ENCODE assay signal across 8 mouse cellular contexts in genomic region chr13:12464844-12465243, GRCm38 (mm10). TPM values are rescaled to one million over a fixed set of nuclear protein-coding genes. Genes with fewer than 3 reads are reported as not detected.
DNase-seq lines count a peak whose midpoint lies in the region; ATAC-seq and TF ChIP-seq lines count a peak whose summit lies in the region.

Lgals8 (minus strand) TSS chr13:12464944.

- H3K9me3 ChIP-seq in embryonic facial prominence, embryonic 11.5 days (replicated peaks; ENCODE audit: control insufficient read depth, low read length) = no peaks in the 10 kb centered on the region
- no peaks in the 10 kb centered on the region for H3K9me3 ChIP-seq in embryonic facial prominence, embryonic 10.5 days
- H3K9me3 ChIP-seq in forebrain, embryonic 16.5 days (ENCODE audit: control insufficient read depth, low read length) = no peaks in the 10 kb centered on the region
- no peaks in the 10 kb centered on the region for H3K9me3 ChIP-seq in hindbrain, embryonic 13.5 days
- H3K9me3 ChIP-seq in liver, embryonic 14.5 days (ENCODE audit: control insufficient read depth, low read length) = no peaks in the 10 kb centered on the region

- H3K4me3 ChIP-seq in embryonic facial prominence, embryonic 11.5 days (ENCODE audit: low read depth, low read length) = no peak within 1 kb of the TSS
- no peak within 1 kb of the TSS for H3K4me3 ChIP-seq in embryonic facial prominence, embryonic 10.5 days
- no peak within 1 kb of the TSS for H3K4me3 ChIP-seq in forebrain, embryonic 16.5 days (replicated peaks; ENCODE audit: low read length)
- H3K4me3 ChIP-seq in hindbrain, embryonic 13.5 days = no peak within 1 kb of the TSS
- H3K4me3 ChIP-seq in liver, embryonic 14.5 days (ENCODE audit: insufficient read depth in 1 of 2, low read depth in 2 of 2, low read length in 2 of 2) = no peak within 1 kb of the TSS

- no peak within 1 kb of the TSS for H3K27ac ChIP-seq in embryonic facial prominence, embryonic 11.5 days (replicated peaks; ENCODE audit: low read depth, low read length)
- no peak within 1 kb of the TSS for H3K27ac ChIP-seq in embryonic facial prominence, embryonic 10.5 days (replicated peaks)
- no peak within 1 kb of the TSS for H3K27ac ChIP-seq in forebrain, embryonic 16.5 days (ENCODE audit: low read length)
- H3K27ac ChIP-seq in hindbrain, embryonic 13.5 days = no peak within 1 kb of the TSS
- no peak within 1 kb of the TSS for H3K27ac ChIP-seq in liver, embryonic 14.5 days

- no peak for ATAC-seq in embryonic facial prominence, embryonic 11.5 days (replicated peaks; ENCODE audit: insufficient number of reproducible peaks, low FRiP score, low TSS enrichment, low read depth)
- ATAC-seq in CD4-positive, CD25-positive, alpha-beta regulatory T cell, adult 4 months = no peak
- ATAC-seq in forebrain, embryonic 16.5 days = no peak
- no peak for ATAC-seq in hindbrain, embryonic 13.5 days (ENCODE audit: low FRiP score)
- no peak for ATAC-seq in liver, embryonic 14.5 days (ENCODE audit: insufficient read depth)

- no peak within 1 kb of the TSS for H3K4me2 ChIP-seq in embryonic facial prominence, embryonic 11.5 days (ENCODE audit: low read depth, low read length)
- H3K4me2 ChIP-seq in forebrain, embryonic 16.5 days (ENCODE audit: low read length) = no peak within 1 kb of the TSS
- no peak within 1 kb of the TSS for H3K4me2 ChIP-seq in hindbrain, embryonic 13.5 days
- H3K4me2 ChIP-seq in liver, embryonic 14.5 days (ENCODE audit: low read depth) = no peak within 1 kb of the TSS

- WGBS in embryonic facial prominence, embryonic 11.5 days = 83% methylated on average over 1 of the region's 1 CpGs
- 90% methylated on average over 1 of the region's 1 CpGs for WGBS in embryonic facial prominence, embryonic 10.5 days
- WGBS in forebrain, embryonic 16.5 days = 80% methylated on average over 1 of the region's 1 CpGs
- WGBS in hindbrain, embryonic 13.5 days = 86% methylated on average over 1 of the region's 1 CpGs
- whole genome bisulfite sequencing in liver, embryonic 14.5 days (ENCODE audit: insufficient replicate concordance) = 45% methylated on average over 1 of the region's 1 CpGs

- no peak within 1 kb of the TSS for H3K9ac ChIP-seq in embryonic facial prominence, embryonic 11.5 days (replicated peaks; ENCODE audit: low read length)
- H3K9ac ChIP-seq in forebrain, embryonic 16.5 days (replicated peaks; ENCODE audit: low read depth, low read length) = no peak within 1 kb of the TSS
- no peak within 1 kb of the TSS for H3K9ac ChIP-seq in hindbrain, embryonic 13.5 days
- H3K9ac ChIP-seq in liver, embryonic 14.5 days (replicated peaks) = no peak within 1 kb of the TSS

- no peaks in the 10 kb centered on the region for H3K27me3 ChIP-seq in embryonic facial prominence, embryonic 11.5 days (ENCODE audit: control insufficient read depth, insufficient read depth, low read length)
- H3K27me3 ChIP-seq in embryonic facial prominence, embryonic 10.5 days (replicated peaks; ENCODE audit: low read depth, poor library complexity, severe bottlenecking) = no peaks in the 10 kb centered on the region
- no peaks in the 10 kb centered on the region for H3K27me3 ChIP-seq in forebrain, embryonic 16.5 days (replicated peaks; ENCODE audit: control insufficient read depth, insufficient read depth, low read length)
- no peaks in the 10 kb centered on the region for H3K27me3 ChIP-seq in hindbrain, embryonic 13.5 days
- H3K27me3 ChIP-seq in liver, embryonic 14.5 days (ENCODE audit: control insufficient read depth, insufficient read depth, low read length) = no peaks in the 10 kb centered on the region

- H3K4me1 ChIP-seq in embryonic facial prominence, embryonic 11.5 days (ENCODE audit: control insufficient read depth, insufficient read depth, low read length) = no peaks in the 10 kb centered on the region
- H3K4me1 ChIP-seq in embryonic facial prominence, embryonic 10.5 days = peaks cover 13% of the 10 kb centered on the region
- H3K4me1 ChIP-seq in forebrain, embryonic 16.5 days (replicated peaks; ENCODE audit: control insufficient read depth, insufficient read depth, low read length) = peaks cover 10% of the 10 kb centered on the region
- peaks cover 15% of the 10 kb centered on the region for H3K4me1 ChIP-seq in hindbrain, embryonic 13.5 days (replicated peaks)
- H3K4me1 ChIP-seq in liver, embryonic 14.5 days (replicated peaks; ENCODE audit: control insufficient read depth in 2 of 2, insufficient read depth in 2 of 2, low read length in 1 of 2) = peaks cover 0 to 16% of the 10 kb centered on the region in 2 experiments; a peak in 3 of 4 replicates

- TF ChIP-seq EP300 in liver, embryonic 14.5 days (IDR thresholded peaks at IDR 0.05; ENCODE audit: low read depth) = no peak

- H3K36me3 ChIP-seq in embryonic facial prominence, embryonic 11.5 days (replicated peaks; ENCODE audit: control insufficient read depth, insufficient read depth, low read depth, low read length) = no peaks in the 10 kb centered on the region
- H3K36me3 ChIP-seq in embryonic facial prominence, embryonic 10.5 days (replicated peaks) = no peaks in the 10 kb centered on the region
- no peaks in the 10 kb centered on the region for H3K36me3 ChIP-seq in forebrain, embryonic 16.5 days (ENCODE audit: control insufficient read depth, insufficient read depth)
- no peaks in the 10 kb centered on the region for H3K36me3 ChIP-seq in hindbrain, embryonic 13.5 days
- H3K36me3 ChIP-seq in liver, embryonic 14.5 days (replicated peaks; ENCODE audit: control insufficient read depth, insufficient read depth, low read depth) = no peaks in the 10 kb centered on the region

- no peak for TF ChIP-seq CTCF in liver, embryonic 14.5 days (IDR thresholded peaks at IDR 0.05; ENCODE audit: low read depth)

- no peak for DNase-seq in embryonic facial prominence, embryonic 11.5 days (ENCODE audit: low spot score)
- no peak for DNase-seq in embryonic facial prominence, embryonic 10.5 days (ENCODE audit: low spot score)
- DNase-seq in liver, embryonic 14.5 days (ENCODE audit: low read depth in 3 of 3, low spot score in 3 of 3) = no peak
- DNase-seq in spleen, adult 12 weeks (ENCODE audit: low spot score) = no peak
- DNase-seq in embryo, embryonic 10 days (ENCODE audit: low spot score) = no peak

RNA-seq across cellular contexts. Expression of gene Lgals8, which starts in this region (rescaled TPM):
- polyA plus RNA-seq in embryonic facial prominence, embryonic 11.5 days (2014; fragmentation: Nextera tagmentation; extraction: Ambion mirVana) = 11.4 and 11.9 TPM in 2 replicates
- 7.8 and 9.0 TPM in 2 replicates for polyA plus RNA-seq in embryonic facial prominence, embryonic 10.5 days (2016; fragmentation: Nextera tagmentation; extraction: Ambion mirVana)
- 100 to 1,000 TPM in 1 of 2 experiments, 10 to 100 TPM in 1; 95.6 to 112 TPM for polyA plus RNA-seq in CD4-positive, CD25-positive, alpha-beta regulatory T cell, adult 4 months (2017; shearing (Covaris generic))
- 14.4 and 15.1 TPM in 2 replicates for polyA plus RNA-seq in forebrain, embryonic 16.5 days (2015; fragmentation: Nextera tagmentation; extraction: Ambion mirVana)
- 16.0 and 20.0 TPM in 2 replicates for polyA plus RNA-seq in hindbrain, embryonic 13.5 days (2015; fragmentation: Nextera tagmentation; extraction: Ambion mirVana)
- polyA plus RNA-seq in liver, embryonic 14.5 days (2012; rRNA removed) = 7.8 and 12.7 TPM in 2 replicates
- 12.7 and 13.2 TPM in 2 replicates for polyA plus RNA-seq in liver, embryonic 14.5 days (2014; fragmentation: Nextera tagmentation; extraction: Ambion mirVana)
